Mouse (Mus musculus) brain, adult 2 months (tissue): ENCODE measurements around the gene Nfkbiz.

Source experiments
- DNase-seq: peaks from one replicate; pipeline ENCODE4 v3.0.0; 2011; ENCODE audit warnings: low read depth, low spot score

Gene Nfkbiz

DNA sequence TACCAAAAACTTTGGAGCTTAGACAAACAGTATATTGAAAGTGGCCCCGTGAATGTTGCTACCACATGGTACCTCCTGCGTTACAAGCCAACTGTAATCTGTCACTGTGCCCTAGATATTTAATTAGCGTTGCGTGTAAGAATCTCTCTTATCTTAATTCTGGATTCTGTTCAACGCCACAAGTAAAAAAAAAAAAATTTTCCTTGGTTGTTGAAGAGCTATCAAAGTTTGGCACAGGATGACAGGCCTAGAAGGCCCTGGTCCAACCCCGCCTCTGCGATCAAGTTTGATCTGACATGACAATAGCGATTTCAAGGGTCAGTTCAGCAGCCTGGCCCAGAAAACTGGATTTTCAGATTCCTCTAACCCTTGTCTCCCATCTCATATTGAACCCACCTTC lies 6.1 kb downstream of the Nfkbiz start:
- DNase-seq = no peak

DNA sequence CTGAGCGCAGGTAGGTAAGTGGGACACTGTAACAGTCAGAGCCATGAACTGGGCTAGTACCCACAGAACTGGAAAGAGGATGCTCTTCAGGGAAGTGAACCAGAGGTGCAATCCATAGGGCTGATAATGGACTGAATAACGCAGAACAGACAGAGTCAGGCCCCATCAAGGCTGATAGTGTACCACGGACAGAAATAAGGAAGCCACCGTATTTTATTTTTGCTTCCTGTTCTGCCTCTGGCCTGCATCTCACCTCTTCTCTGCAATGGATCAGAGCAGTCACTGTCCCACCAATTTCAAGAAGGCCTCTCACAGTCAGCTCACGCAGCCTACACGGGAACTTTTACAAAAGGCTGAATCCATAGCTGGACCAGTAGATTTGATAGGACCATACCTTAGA lies 6.7 kb downstream of the Nfkbiz start:
- no peak for DNase-seq

DNA sequence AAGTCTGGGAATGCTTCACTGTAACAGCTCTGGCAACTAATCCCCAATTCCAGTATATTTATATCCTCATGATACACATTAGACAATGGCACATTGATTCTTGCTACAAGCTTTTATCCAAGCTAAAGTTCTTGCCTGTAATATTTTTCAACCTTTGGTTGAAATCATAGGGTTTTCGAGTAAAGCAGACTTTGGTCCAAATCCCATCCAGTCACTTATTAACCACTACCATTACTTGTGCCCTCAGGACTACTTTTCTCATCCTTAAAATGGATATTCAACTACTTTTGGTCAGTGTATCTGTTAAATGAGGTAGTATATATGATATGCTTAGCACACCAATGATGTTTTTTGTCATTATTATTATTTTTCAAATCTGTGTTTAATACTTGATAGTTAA lies 7.2 kb downstream of the Nfkbiz start:
- no peak for DNase-seq

DNA sequence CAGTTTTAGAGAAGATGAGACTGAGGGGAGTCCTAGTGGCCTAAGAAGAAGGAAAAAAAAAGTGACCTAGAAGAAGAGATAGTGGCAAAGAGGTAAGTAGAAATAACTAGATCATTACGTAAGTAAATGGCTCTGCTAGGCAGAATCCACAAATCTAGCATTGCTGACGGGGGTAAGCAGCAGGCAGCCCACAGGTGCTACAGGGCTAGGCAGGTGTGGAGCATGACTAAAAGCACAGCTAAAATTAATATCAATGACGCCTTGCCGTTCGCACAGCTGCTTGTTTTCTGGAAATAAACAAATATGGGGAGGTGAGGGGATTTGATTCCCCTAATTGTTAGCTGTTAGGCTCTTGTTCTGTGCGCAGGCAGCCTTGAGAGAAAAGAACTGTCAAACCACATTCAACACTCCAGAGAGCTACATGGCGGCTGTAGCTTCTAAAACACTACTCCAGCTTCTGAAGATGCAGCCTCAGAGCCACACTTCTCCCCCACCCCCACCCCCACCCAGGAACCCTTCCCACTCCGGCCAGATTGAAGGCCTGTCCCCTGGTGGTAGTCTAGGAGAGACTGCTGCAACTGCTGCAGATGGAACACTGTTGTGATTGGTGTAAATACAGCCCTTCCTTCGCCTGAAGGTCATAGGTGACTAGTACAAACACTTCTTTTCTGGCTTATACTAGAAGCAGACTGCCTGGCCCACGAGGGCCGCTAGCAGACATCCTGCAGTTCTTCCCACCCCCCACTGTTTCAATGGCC lies 15.1 kb downstream of the Nfkbiz start:
- no peak for DNase-seq

DNA sequence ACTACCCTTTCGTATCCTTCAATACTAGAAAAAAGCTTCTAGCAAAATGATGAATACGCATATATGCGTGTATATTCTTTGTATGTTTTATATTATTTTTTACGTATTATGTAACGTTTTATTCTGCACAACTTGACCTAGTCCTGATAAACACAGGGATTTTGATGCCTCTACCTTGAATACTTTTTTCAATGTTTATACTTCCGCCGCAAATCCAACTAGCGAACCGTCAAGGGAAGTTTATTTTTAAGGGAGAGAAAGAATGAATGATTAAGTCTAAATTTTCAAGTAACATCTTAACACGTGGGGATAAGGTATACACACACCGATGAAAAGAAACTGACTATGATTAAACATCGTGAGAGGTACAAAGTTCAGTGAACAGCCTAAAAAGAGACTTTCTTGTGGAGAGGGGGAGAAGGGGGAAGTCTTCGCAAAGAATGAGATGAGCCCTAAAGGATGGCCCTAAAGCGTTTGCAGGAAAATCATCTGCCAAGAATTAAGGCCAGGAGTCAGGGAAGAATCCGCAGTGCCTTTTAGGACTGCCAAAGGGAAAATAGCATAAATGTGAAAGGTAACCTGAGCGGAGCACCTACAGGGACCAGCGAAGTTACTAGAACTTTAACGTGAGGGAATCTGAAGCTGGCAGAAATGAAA lies 15.8 kb downstream of the Nfkbiz start:
- DNase-seq = no peak

DNA sequence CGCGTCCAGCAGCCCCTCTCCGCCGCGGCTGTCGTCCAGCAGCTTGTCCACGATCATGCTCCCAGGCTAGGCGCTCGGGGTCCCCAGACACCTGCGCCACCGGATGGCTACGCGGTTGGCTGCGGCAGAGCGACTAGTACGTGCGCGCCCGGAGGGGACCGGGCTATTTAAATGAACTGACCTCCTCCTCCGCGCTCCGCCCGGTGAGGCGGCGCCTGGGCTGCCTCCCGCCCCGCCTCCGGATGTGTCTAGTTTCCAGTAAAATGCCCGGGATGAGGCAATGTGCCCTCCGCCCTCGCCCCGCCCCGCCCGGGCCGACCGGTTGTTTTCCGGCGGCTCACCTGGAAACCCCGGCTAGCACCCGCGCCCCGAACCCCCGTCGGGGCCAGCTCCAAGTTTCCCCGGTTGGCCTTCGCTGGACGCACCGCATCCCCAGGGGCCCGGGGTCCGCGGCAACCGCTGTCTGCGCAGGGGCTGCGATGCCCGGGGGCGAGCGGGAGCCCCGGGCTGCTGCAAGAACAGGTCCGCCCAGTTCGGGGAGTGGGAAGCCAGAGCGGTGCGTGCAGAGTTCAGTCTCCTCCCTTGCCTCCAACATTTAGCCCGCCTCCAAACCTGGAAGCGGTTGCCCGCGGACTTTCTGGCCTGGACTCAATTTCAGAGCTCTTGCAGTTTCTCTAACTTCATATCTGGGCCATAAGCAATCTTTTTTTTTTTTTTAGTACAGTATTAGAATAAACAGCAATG lies 16.5 kb downstream of the Nfkbiz start:
- DNase-seq = peak; percentile 95

DNA sequence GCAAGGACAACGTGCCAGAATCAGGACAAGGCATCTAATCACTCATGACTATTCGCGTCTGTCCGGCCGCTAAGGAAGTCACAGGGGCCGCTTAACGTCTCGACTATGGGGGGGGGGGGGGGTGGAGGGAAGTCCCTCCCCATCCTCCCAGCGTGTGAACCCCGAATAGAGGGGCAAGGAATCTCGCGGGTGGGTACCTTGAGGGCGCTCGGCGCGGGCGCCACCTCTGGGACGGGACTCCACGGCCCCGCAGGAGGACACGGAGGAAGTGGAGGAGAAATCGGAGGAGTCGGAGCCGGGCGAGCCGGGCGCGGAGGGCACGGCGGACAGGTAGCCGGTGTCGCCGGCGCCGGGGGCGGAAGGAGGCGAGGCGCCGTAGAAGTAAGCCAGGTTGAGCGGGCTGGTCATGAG lies 17.1 kb downstream of the Nfkbiz start:
- DNase-seq = no peak

DNA sequence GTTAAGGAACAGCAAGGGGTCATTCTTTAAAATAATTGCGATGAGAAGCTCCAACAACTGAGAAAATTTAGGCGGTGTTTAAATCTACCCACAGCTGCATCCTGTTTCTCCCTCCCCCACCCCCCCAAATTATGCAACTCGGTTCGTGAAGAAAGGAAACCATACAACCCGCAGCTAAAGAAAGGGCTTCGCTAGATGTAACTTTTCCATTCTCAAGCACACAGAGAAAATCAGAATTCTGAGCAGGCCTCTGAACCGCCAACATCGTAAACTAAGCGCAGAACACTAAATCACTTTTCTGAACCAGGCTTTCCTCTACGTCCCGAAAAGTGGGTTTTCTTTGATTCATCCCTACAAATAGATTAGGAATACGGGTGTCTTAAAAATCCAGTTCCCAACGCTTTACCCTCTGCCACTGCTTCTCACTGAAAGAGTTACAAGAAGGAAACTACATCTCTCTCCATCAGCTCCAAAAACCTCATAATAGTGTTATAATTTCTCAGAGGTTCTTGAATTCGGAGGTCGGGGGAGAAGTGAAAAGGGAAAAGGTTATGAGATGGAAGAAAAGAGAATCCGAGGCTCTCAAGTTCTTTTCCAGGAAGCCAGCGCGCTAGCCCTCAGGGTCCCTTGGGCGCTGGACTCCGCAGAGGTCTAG lies 17.7 kb downstream of the Nfkbiz start:
- DNase-seq = peak; percentile 54

DNA sequence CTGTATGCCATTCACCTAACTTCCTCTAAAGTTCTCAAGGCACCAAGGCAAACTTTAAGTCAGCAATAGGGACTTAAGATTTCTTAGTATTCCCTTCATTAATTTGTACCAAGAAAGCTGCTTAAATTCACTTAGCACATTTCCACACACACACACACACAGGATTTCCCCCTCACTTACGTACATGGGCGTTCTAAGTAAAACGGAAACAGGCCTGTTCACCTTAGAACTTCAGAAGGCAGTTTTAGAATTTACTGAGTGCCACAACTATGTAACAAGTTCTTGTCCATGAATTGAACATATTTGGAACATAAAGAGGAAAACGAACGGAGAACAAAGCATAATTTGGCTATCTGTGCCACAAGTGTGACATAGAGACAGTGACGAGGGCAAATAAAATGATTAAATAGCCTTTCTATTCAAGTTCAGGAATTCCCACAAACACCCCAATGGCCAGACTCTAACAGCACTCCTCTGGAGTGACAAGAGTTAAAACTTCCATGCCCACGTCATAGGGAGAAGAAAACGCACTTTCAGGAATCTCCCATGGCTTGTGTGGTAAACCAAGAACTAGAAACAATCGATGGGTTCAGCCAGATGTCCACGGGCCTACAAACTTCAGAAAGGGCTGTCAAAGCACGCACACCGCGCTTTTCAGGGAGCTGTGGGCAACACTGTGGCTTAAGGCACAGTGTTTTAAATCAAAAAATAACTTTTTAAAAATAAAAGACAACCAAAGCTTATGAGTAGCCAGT lies 18.4 kb downstream of the Nfkbiz start:
- no peak for DNase-seq

DNA sequence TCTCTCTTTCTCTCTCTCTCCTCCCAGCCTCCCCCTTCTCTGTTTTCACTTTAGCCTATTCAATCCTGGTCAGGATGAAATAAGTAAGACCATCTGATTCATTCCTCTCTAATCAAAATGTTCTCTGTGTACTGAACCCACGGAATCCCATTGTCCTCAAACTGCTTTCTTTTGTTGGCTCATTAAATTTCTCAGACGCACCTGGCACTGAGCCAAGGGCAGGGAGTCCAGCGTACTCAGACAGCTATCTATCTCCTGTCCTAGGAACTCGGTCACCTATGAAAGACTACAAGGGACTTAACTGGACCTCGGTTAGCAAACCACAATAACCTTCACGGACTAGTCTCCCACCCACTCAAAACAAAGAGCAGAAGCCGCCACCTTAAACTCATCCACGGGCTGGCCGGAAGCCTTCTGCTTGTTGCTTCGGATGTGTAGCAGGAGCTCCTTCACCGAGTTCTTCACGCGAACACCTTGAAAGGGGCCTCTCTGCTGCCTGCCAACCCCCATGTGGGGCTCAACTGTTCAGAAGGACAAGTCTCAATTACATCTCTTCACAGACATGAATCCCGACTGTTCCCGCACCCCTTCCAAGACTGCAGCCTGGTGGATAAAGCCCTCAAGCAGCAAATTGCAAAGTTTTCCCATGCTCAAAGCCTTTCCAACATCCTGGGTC lies 19.4 kb downstream of the Nfkbiz start:
- DNase-seq = no peak

DNA sequence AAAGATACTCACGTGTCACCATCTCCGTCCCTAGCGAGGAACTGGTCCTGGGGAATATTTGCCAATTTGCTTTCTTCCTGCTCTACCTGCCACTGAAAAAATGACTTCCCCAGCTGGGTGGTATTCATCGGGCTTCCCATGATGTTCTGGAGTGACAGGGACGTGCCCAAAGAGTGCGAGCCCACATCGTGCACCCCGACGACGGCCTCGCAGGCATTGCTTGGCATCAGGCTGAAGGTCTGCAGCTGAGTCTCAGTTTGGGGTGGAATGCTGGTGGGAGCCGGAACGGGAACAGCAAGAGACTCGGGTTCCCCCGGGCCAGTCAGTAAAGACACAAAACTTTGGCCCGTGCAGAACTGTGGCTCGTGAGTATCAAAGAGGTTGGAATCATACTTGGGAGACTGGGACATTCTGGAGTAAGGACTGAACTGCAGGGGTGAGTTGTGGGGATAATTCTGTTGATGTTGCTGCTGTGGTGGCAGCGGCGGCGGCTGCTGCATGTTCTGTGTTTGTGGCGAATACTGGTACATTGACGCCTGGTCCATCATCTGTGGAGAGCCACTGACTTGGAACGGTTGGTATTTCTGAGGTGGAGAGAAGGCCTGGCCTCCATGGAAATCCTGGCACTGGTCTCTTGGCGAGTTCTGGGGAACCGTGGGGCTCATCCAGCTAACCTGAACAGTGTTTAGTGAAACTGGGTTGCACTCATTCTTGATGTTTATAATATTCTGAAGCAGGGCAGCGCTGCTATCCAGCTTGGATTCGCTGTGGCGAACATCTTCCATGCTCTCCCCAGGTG lies 20.8 kb downstream of the Nfkbiz start:
- no peak for DNase-seq

DNA sequence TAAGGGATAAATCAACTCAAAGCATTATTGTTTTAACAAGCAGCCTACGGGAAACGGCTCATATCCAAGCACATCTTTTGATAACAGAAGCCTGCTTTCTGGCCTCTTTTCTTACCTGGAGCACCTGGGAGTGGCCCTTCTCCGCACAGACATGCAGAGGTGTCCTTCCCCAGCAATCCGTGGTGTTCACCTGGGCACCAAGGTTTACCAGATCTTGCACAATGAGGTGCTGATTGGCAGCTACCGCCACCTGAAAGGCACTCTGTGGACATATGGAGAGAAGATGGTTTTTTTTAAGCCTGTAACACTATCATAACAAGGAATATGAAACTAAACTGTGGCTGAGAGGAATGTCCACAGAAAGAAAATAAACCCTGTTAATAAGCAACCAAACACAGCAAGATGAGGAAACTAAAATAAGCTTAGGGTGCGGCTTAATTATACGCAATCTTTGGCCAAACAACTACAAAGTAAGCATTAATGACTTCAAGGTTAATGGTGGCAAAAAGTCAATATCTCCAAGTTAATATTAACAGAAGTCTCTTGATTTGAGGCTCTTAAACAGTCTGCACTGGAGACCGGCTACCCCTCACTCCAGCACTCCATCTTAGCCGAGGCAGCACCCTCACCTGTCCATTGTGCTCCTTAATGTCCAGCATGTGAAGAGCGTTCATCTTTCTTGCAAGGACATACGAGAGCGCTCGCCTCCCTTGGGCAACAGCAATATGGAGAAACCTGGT lies 22.3 kb downstream of the Nfkbiz start:
- no peak for DNase-seq

DNA sequence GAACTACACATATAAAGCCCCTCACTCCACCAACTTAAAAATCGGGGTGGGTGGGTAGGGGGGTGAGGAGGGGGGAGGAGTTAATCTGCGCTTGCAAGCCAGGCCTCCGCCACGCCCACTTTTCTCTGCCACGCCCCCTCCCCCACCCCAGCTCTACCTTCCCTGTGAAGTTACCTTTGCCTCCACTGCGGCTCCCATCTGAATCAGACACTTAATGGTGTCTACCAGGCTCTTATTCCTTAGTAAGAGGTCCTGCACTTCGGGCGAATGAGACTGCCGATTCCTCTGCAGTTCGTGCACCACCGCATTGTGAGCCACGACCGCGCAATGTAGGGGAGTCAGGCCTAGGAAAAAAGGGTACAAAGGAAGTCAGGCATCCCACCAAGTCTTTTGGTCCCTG lies 23.2 kb downstream of the Nfkbiz start:
- DNase-seq = no peak

DNA sequence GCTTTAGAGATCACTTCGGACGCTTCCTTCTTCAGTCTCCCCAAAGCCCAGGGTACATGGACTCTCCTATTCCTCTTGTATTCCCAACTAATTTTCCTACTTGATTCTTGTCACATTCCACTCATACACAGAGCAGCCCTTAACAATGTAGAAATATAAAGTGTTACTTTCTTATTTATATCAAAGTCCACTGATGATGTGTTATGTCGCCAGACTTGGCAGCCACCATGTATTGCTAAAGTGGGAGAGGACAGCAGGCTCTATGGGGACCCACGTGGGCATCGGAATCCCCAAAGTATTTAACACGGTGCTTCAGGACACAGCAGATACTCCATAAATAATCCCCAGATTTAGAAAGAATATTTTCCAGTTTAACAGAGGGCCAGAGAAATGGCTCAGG lies 24.0 kb downstream of the Nfkbiz start:
- no peak for DNase-seq

DNA sequence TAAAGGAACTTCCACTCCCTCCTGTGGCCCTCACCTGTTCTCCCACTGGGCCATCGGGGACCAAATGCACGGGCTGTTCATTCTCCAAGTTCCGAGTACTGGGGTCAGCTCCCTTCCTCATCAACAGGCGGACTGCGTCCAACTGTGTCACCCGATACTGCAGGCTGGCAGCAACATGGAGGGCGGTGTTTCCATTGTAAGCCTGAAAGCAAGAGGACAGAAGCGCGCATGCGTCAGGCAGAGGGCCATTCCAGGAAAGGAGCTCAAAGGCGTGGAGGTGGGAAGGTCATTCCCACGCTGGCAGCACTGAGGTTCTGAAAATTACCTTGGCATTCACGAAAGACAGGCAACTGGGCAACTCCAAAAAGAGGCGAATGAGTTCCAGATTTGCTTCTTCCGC lies 24.8 kb downstream of the Nfkbiz start:
- DNase-seq = no peak

DNA sequence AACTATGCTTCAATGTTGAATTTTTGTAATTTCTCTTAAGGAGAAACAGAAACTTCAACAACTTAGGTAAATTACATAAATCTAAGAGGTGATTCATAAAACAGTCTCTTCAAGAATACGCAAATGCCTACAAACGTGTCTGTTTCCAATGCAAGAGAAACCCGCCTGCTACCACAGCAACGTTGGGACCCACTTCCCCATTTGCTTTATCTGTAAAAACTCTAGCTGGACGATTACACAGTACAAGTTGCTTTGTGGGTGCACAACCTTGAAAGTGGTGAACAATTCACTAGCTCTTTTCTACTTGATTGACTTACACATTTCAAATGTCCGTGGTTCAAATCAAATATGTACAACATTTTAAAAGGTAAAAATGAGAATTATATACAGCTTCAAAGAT lies 26.9 kb downstream of the Nfkbiz start:
- no peak for DNase-seq

DNA sequence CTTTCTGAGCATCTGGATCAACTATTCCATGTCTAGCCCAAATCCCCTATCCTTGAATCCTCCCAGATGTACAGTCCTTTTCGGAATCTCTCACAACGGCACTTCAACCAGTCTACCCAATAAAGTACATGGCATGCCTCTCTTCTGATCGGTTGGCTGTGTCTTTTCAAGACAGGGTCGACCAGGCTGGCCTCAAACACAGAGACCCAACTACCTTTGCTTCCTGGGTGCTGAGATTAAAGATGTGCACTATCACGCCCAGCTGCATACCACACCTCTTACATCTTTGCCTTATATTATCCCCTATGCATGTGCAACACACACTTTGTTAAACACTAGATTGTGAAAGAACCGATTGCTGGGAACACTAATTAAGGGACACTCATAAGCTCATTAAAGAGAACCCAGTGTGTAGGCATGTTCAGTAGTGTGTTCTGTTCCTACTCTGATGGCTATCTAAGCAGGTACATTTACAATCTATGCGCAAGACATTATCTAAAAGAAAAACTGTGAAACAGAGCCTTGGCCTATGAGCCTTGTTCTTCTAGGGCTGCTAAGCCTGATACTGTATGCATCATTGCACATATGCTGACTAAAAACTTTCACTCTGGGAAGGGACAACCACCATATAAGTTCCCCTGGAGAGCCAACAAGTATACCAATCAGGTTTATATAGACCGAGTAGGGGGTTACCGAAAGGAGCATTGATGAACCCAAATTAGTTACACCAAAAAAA lies 28.8 kb downstream of the Nfkbiz start:
- no peak for DNase-seq

DNA sequence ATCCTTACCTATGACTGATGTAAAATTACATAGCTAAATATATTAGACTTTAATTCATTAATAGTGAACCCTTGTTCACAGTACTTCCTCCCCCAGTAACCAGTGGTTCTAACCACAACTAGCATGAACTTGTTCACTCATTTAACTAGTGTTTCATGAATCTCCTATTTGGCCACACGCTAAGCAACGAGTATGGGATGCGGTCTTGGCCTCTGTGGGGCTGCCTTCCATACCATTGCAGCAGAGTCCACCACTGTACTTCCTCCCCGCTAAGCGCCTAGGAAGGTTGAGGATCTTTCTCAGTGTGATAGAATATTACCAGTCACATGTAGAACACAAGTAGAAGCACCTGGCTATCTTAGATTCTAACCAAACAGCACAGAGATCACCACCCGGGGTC lies 29.4 kb downstream of the Nfkbiz start:
- DNase-seq = no peak

DNA sequence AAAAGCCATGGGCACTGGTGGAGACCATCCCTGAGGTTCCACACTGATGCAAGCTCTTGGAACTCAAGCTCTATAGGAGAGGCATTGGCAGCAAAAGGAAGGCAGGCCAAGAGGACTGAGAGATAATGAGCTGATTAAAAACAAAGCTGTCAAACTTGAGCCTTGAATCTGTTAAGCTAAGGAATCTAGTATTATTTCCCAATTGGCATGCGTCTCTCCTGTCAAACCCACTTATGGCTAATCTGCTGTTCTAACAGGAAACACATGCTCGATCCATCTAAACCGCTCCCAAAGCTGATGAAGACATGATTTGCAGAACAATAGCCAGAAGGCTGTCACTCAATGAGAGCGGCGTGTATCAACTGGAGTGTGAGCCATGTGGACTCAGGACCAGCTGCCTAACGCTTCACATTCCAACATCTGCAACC lies 31.2 kb downstream of the Nfkbiz start:
- no peak for DNase-seq
